Mouse (Mus musculus) brain, adult 2 months (tissue): Measurements from ENCODE around the gene Scrg1.
"Not testable (repeated sequence)": the region's sequence is repeated elsewhere in the genome, so short reads cannot be mapped to it uniquely, and the experiment has no call there.

Experiments used
- DNase-seq: peaks from one replicate; pipeline ENCODE4 v3.0.0; 2011; ENCODE audit warnings: low read depth, low spot score

Scrg1 gene

GRCm38 (mm10) chr8:57455765-57456164, at the start of gene Scrg1:
Scrg1 (plus strand) TSS chr8:57455923.
- peak; percentile 26 for DNase-seq

- DNase-seq: no peak
Observed at GRCm38 (mm10) chr8:57406366-57406765, 49.4 kb upstream of the Scrg1 start.

- DNase-seq: no peak
Observed at GRCm38 (mm10) chr8:57409333-57409732, 46.4 kb upstream of the Scrg1 start.

GRCm38 (mm10) chr8:57409779-57410472, 45.8 kb upstream of the Scrg1 start:
- no peak for DNase-seq

GRCm38 (mm10) chr8:57410473-57410863, 45.3 kb upstream of the Scrg1 start:
- no peak for DNase-seq

GRCm38 (mm10) chr8:57411366-57411765, 44.4 kb upstream of the Scrg1 start:
- no peak for DNase-seq

GRCm38 (mm10) chr8:57416827-57417226, 38.9 kb upstream of the Scrg1 start:
- no peak for DNase-seq

- DNase-seq: peak; percentile 38
Observed at GRCm38 (mm10) chr8:57426074-57426473, 29.6 kb upstream of the Scrg1 start.

- DNase-seq: no peak
Observed at GRCm38 (mm10) chr8:57427581-57428366, 27.9 kb upstream of the Scrg1 start.

- DNase-seq: no peak
Observed at GRCm38 (mm10) chr8:57428566-57428965, 27.2 kb upstream of the Scrg1 start.

GRCm38 (mm10) chr8:57429166-57429887, 26.4 kb upstream of the Scrg1 start:
- DNase-seq: peak; percentile 82

- DNase-seq: not testable (repeated sequence)
Observed at GRCm38 (mm10) chr8:57429888-57430274, 25.8 kb upstream of the Scrg1 start.

GRCm38 (mm10) chr8:57430901-57431300, 24.8 kb upstream of the Scrg1 start:
- DNase-seq: peak; percentile 78

- no peak for DNase-seq
Observed at GRCm38 (mm10) chr8:57432802-57433201, 22.9 kb upstream of the Scrg1 start.

GRCm38 (mm10) chr8:57435768-57436436, 19.8 kb upstream of the Scrg1 start:
- DNase-seq: peak; percentile 91

- no peak for DNase-seq
Observed at GRCm38 (mm10) chr8:57436437-57436796, 19.3 kb upstream of the Scrg1 start.

GRCm38 (mm10) chr8:57441131-57441530, 14.6 kb upstream of the Scrg1 start:
- no peak for DNase-seq

- no peak for DNase-seq
Observed at GRCm38 (mm10) chr8:57441556-57441955, 14.2 kb upstream of the Scrg1 start.

GRCm38 (mm10) chr8:57443289-57443688, 12.4 kb upstream of the Scrg1 start:
- DNase-seq: no peak

GRCm38 (mm10) chr8:57445901-57446300, 9.8 kb upstream of the Scrg1 start:
- not testable (repeated sequence) for DNase-seq

- DNase-seq: no peak
Observed at GRCm38 (mm10) chr8:57450726-57451125, 5.0 kb upstream of the Scrg1 start.

- no peak for DNase-seq
Observed at GRCm38 (mm10) chr8:57451896-57452295, 3.8 kb upstream of the Scrg1 start.
